Mouse (Mus musculus) cortical plate, adult 2 months (tissue): Measurements from ENCODE around the gene Nmd3.

ENCODE experiments used
- CTCF ChIP-seq: fragments of 200-500 bp; IDR thresholded peaks from 2 replicates; pipeline ENCODE4 v1.5.1; 2011; ENCODE audit warnings: mild to moderate bottlenecking, control low read depth, low read length; ENCODE audit not compliant: insufficient read depth; ENCODE audit errors: extremely low read depth
- POLR2A ChIP-seq: fragments of 200-500 bp; IDR thresholded peaks from 2 replicates; pipeline ENCODE4 v1.6.1; 2011; ENCODE audit warnings: mild to moderate bottlenecking, low read length, control low read depth; ENCODE audit not compliant: insufficient read depth; ENCODE audit errors: extremely low read depth

DNA sequence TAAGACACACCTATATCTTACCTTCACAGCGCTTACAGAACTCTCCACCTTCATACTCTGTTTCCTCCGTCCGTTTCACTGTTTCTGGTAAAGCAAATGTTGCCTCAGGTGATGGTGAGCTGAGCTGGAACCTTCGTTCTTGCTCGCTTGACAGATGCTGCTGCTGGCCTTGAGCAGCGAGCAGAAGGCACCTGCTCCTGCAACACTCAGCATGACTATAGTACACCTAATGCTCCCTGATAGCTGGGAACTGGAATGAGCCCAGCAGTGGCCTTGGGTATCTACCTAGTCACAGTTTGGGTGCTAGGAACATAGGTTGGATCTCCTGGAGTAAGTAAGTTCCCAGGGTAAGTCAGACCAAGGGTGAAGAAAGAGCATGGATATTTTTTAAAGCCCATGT, 38.3 kb downstream of the Nmd3 start:
- TF ChIP-seq POLR2A: no peak
- TF ChIP-seq CTCF: no peak
